Mouse (Mus musculus) ES-Bruce4 (cell line): ENCODE results near the gene Kifap3. TPM values are rescaled to one million over a fixed set of nuclear protein-coding genes. Genes with fewer than 3 reads are reported as not detected.
A peak's percentile ranks its signal among the peaks of the same experiment; 100 is the strongest.

ENCODE experiments used
- H3K27ac ChIP-seq: 2 replicates; pipeline ENCODE4 v1.5.1; 2012; ENCODE audit warnings: low read length, inconsistent platforms; ENCODE audit not compliant: insufficient read depth
- H3K27me3 ChIP-seq: 2 replicates; pipeline ENCODE4 v1.6.1; 2012; ENCODE audit warnings: mild to moderate bottlenecking, low read length, inconsistent platforms; ENCODE audit not compliant: control insufficient read depth, poor library complexity, insufficient read depth, severe bottlenecking
- H3K36me3 ChIP-seq: 2 replicates; pipeline ENCODE4 v1.6.1; 2012; ENCODE audit warnings: inconsistent platforms, mild to moderate bottlenecking, low read length, moderate library complexity; ENCODE audit not compliant: control insufficient read depth, poor library complexity, insufficient read depth, severe bottlenecking
- H3K4me1 ChIP-seq: one replicate; pipeline ENCODE4 v1.8.1; 2011; ENCODE audit warnings: low read length; ENCODE audit not compliant: control insufficient read depth, insufficient read depth
- H3K4me3 ChIP-seq: 2 replicates; pipeline ENCODE4 v1.5.1; 2011; ENCODE audit warnings: low read depth, mild to moderate bottlenecking, low read length
- H3K9ac ChIP-seq: 2 replicates; pipeline ENCODE4 v1.6.1; 2012; ENCODE audit warnings: low read depth, mild to moderate bottlenecking, inconsistent platforms; ENCODE audit not compliant: poor library complexity, severe bottlenecking
- H3K9me3 ChIP-seq: replicated peaks from 2 replicates; pipeline ENCODE4 v1.6.1; 2012; ENCODE audit warnings: mild to moderate bottlenecking, low read length, inconsistent platforms; ENCODE audit not compliant: control insufficient read depth, poor library complexity, insufficient read depth, severe bottlenecking
- CTCF ChIP-seq: IDR thresholded peaks from one replicate; pipeline ENCODE4 v1.8.1; 2011; ENCODE audit warnings: low read depth, low read length
- EP300 ChIP-seq: IDR thresholded peaks from 2 replicates; pipeline ENCODE4 v1.6.1; 2011; ENCODE audit warnings: low read depth, low read length; ENCODE audit not compliant: insufficient read depth
- POLR2A ChIP-seq: IDR thresholded peaks from one replicate; pipeline ENCODE4 v1.8.1; 2011; ENCODE audit warnings: low read length; ENCODE audit not compliant: insufficient read depth
- polyA plus RNA-seq: library from polyadenylated mRNA; stranded (reverse); fragments of >200 nt; gene quantifications from 2 replicates; pipeline ENCODE4 v1.2.4, GENCODE M21; 2011; ENCODE audit warnings: low read depth; ENCODE audit not compliant: missing spikeins, insufficient read depth, insufficient read length

Gene Kifap3
- polyA plus RNA-seq, 1 experiment: 40.5 TPM

GRCm38 (mm10) chr1:163911981-163912380 is 132.6 kb downstream of the Kifap3 start:
- H3K9me3 ChIP-seq: no peaks in the 10 kb centered on the region
- H3K4me1 ChIP-seq: no peaks in the 10 kb centered on the region
- no peak overlapping the region for H3K4me3 ChIP-seq
- H3K36me3 ChIP-seq: no peaks in the 10 kb centered on the region
- TF ChIP-seq EP300 (no peak), POLR2A (no peak), CTCF (no peak)
- no peak overlapping the region for H3K27ac ChIP-seq
- H3K9ac ChIP-seq: no peak overlapping the region
- no peaks in the 10 kb centered on the region for H3K27me3 ChIP-seq

GRCm38 (mm10) chr1:163917349-163918160 is 138.2 kb downstream of the Kifap3 start:
- no peaks in the 10 kb centered on the region for H3K4me1 ChIP-seq
- no peak overlapping the region for H3K4me3 ChIP-seq
- no peak for TF ChIP-seq CTCF
- no peak for TF ChIP-seq POLR2A
- no peak for TF ChIP-seq EP300
- H3K27me3 ChIP-seq: no peaks in the 10 kb centered on the region
- H3K9ac ChIP-seq: no peak overlapping the region
- no peaks in the 10 kb centered on the region for H3K36me3 ChIP-seq
- no peak overlapping the region for H3K27ac ChIP-seq
- H3K9me3 ChIP-seq: no peaks in the 10 kb centered on the region

GRCm38 (mm10) chr1:163924093-163924492 is 144.7 kb downstream of the Kifap3 start:
- no peaks in the 10 kb centered on the region for H3K4me1 ChIP-seq
- no peak overlapping the region for H3K27ac ChIP-seq
- no peak for TF ChIP-seq POLR2A
- no peak for TF ChIP-seq EP300
- TF ChIP-seq CTCF: no peak

GRCm38 (mm10) chr1:163928846-163929245 is 149.5 kb downstream of the Kifap3 start, which contains the start of gene Scyl3:
TSS of gene Scyl3 (plus strand) at chr1:163929100.
- H3K4me3 ChIP-seq: peak within 1 kb of the TSS; percentile 100
- no peak for TF ChIP-seq POLR2A
- no peaks in the 10 kb centered on the region for H3K27me3 ChIP-seq

More at GRCm38 (mm10) chr1:163924093-163924492, 144.7 kb downstream of the Kifap3 start:
- Histone ChIP-seq H3K9ac (no peak overlapping the region), H3K9me3 (no peaks in the 10 kb centered on the region), H3K27me3 (no peaks in the 10 kb centered on the region), H3K4me3 (no peak overlapping the region), H3K36me3 (no peaks in the 10 kb centered on the region)

GRCm38 (mm10) chr1:163929636-163930457 is 150.5 kb downstream of the Kifap3 start:
- no peaks in the 10 kb centered on the region for H3K27me3 ChIP-seq
- H3K4me3 ChIP-seq: peak overlapping the region; percentile 100
- TF ChIP-seq CTCF (no peak), POLR2A (no peak), EP300 (no peak)
- H3K36me3 ChIP-seq: peaks cover 12% of the 10 kb centered on the region
- no peak overlapping the region for H3K27ac ChIP-seq
- H3K9ac ChIP-seq: peak overlapping the region; percentile 96
- no peaks in the 10 kb centered on the region for H3K9me3 ChIP-seq
- no peaks in the 10 kb centered on the region for H3K4me1 ChIP-seq

More at GRCm38 (mm10) chr1:163928846-163929245, 149.5 kb downstream of the Kifap3 start, which contains the start of gene Scyl3:
- Histone ChIP-seq H3K36me3 (peaks cover 3% of the 10 kb centered on the region; the same call in 1 of the 2 replicates), H3K4me1 (no peaks in the 10 kb centered on the region), H3K27ac (no peak within 1 kb of the TSS), H3K9me3 (no peaks in the 10 kb centered on the region), H3K9ac (peak within 1 kb of the TSS; percentile 96)

- TF ChIP-seq EP300 (no peak), POLR2A (no peak), CTCF (no peak)
- H3K9me3 ChIP-seq: no peaks in the 10 kb centered on the region
- peak overlapping the region; percentile 100 for H3K4me3 ChIP-seq
- H3K9ac ChIP-seq: peak overlapping the region; percentile 96
- no peaks in the 10 kb centered on the region for H3K4me1 ChIP-seq
- peaks cover 14% of the 10 kb centered on the region for H3K36me3 ChIP-seq
- no peaks in the 10 kb centered on the region for H3K27me3 ChIP-seq
- no peak overlapping the region for H3K27ac ChIP-seq
These were observed 151.0 kb downstream of the Kifap3 start for GRCm38 (mm10) chr1:163930458-163930794.
